Comparison of ENCODE assay signal across 8 mouse cellular contexts in the genomic region with DNA sequence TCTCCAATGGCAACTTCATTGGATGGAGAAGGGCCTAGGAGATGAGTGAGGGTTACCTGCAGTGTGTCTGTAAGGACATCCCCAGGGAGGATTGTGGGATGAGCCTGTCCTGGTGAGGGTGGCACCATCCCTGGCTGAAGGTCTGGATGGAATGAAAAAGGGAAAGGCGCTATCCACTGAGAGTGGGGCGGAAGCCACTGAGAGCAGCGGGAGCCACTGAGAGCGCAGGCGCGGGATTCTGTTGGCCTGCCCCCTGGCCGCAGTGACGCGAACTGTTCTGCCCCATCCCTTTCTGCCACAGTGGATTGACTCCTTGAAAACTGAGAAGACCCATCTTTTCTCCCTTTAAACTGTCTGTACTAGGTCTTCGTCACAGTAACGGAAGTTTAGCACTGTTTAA.
DNase-seq lines count a peak whose midpoint lies in the region; ATAC-seq and TF ChIP-seq lines count a peak whose summit lies in the region.

No protein-coding gene starts in this region.

- no peaks in the 10 kb centered on the region for H3K36me3 ChIP-seq in intestine, postnatal 0 days (ENCODE audit: control insufficient read depth, insufficient read depth)
- H3K36me3 ChIP-seq in intestine, embryonic 16.5 days (ENCODE audit: control insufficient read depth, insufficient read depth, low read length) = no peaks in the 10 kb centered on the region
- no peaks in the 10 kb centered on the region for H3K36me3 ChIP-seq in midbrain, embryonic 11.5 days (ENCODE audit: control insufficient read depth, insufficient read depth, low read length)

- no peaks in the 10 kb centered on the region for H3K27me3 ChIP-seq in intestine, postnatal 0 days (replicated peaks; ENCODE audit: control insufficient read depth, insufficient read depth, low read length)
- no peaks in the 10 kb centered on the region for H3K27me3 ChIP-seq in intestine, embryonic 16.5 days (replicated peaks; ENCODE audit: control insufficient read depth, insufficient read depth, low read length)
- H3K27me3 ChIP-seq in midbrain, embryonic 11.5 days (ENCODE audit: control insufficient read depth, insufficient read depth, low read length) = no peaks in the 10 kb centered on the region

- H3K27ac ChIP-seq in intestine, postnatal 0 days (ENCODE audit: low read depth, low read length) = no peak overlapping the region
- no peak overlapping the region for H3K27ac ChIP-seq in intestine, embryonic 16.5 days (ENCODE audit: low read length)
- no peak overlapping the region for H3K27ac ChIP-seq in midbrain, embryonic 11.5 days (ENCODE audit: low read depth, low read length)

- no peaks in the 10 kb centered on the region for H3K9me3 ChIP-seq in intestine, postnatal 0 days (ENCODE audit: control insufficient read depth)
- H3K9me3 ChIP-seq in intestine, embryonic 16.5 days (ENCODE audit: control insufficient read depth, low read length) = no peaks in the 10 kb centered on the region
- H3K9me3 ChIP-seq in midbrain, embryonic 11.5 days (ENCODE audit: control insufficient read depth, low read length) = no peaks in the 10 kb centered on the region

- WGBS in intestine, postnatal 0 days = 55% methylated on average over 11 of the region's 11 CpGs
- 29% methylated on average over 11 of the region's 11 CpGs for WGBS in intestine, embryonic 16.5 days
- WGBS in midbrain, embryonic 11.5 days = 29% methylated on average over 11 of the region's 11 CpGs

- ATAC-seq in intestine, postnatal 0 days = no peak
- ATAC-seq in intestine, embryonic 16.5 days = no peak
- 0 out of 2 replicates have a peak, but pooled peaks have one; percentile 50 for ATAC-seq in midbrain, embryonic 11.5 days (ENCODE audit: low FRiP score)

- H3K4me2 ChIP-seq in intestine, postnatal 0 days (replicated peaks; ENCODE audit: low read depth) = no peak overlapping the region
- no peak overlapping the region for H3K4me2 ChIP-seq in intestine, embryonic 16.5 days (ENCODE audit: low read depth, low read length)
- H3K4me2 ChIP-seq in midbrain, embryonic 11.5 days = peak overlapping the region; percentile 19; the same call in 1 of the 2 replicates

- H3K4me3 ChIP-seq in intestine, postnatal 0 days (ENCODE audit: low read depth, low read length) = no peak overlapping the region
- H3K4me3 ChIP-seq in intestine, embryonic 16.5 days (ENCODE audit: low read length) = no peak overlapping the region
- no peak overlapping the region for H3K4me3 ChIP-seq in midbrain, embryonic 11.5 days (ENCODE audit: low read depth, low read length)

- DNase-seq in embryo, embryonic 11 days = peak; percentile 80
- DNase-seq in heart, postnatal 4 days = peak; percentile 22
- peak; percentile 93 for DNase-seq in midbrain, embryonic 11.5 days (ENCODE audit: low spot score, missing footprints)
- no peak for DNase-seq in urinary bladder, postnatal 36 days (ENCODE audit: low spot score in 2 of 2)
- no peak for DNase-seq in gastrocnemius, postnatal 10 days
- no peak for DNase-seq in thymus, postnatal 36 days

- no peak overlapping the region for H3K9ac ChIP-seq in intestine, postnatal 0 days (ENCODE audit: low read depth, low read length)
- H3K9ac ChIP-seq in intestine, embryonic 16.5 days (ENCODE audit: low read depth, low read length) = no peak overlapping the region
- no peak overlapping the region for H3K9ac ChIP-seq in midbrain, embryonic 11.5 days (ENCODE audit: low read length)

- H3K4me1 ChIP-seq in intestine, postnatal 0 days (replicated peaks; ENCODE audit: control insufficient read depth, insufficient read depth, low read length) = no peaks in the 10 kb centered on the region
- no peaks in the 10 kb centered on the region for H3K4me1 ChIP-seq in intestine, embryonic 16.5 days (ENCODE audit: control insufficient read depth, insufficient read depth, low read length)
- no peaks in the 10 kb centered on the region for H3K4me1 ChIP-seq in midbrain, embryonic 11.5 days (ENCODE audit: control insufficient read depth, insufficient read depth, low read length)

- peak; percentile 67 for TF ChIP-seq CTCF in intestine, postnatal 0 days (IDR thresholded peaks at IDR 0.05; ENCODE audit: low read depth)

Comparison
In these comparisons a context has a peak if more than half of its experiments do, and no peak if none do; other contexts are left out.
1. DNase-seq: peak in embryo, embryonic 11 days (single experiment), heart, postnatal 4 days (single experiment) and midbrain, embryonic 11.5 days (single experiment); none in urinary bladder, postnatal 36 days (0 of 2), gastrocnemius, postnatal 10 days (single experiment) and thymus, postnatal 36 days (0 of 2).